ENCODE assay signal across 17 mouse cellular contexts in genomic region chr9:13248104-13248503, GRCm38 (mm10). TPM values are rescaled to one million over a fixed set of nuclear protein-coding genes. Genes with fewer than 3 reads are reported as not detected.
DNase-seq lines count a peak whose midpoint lies in the region; ATAC-seq and TF ChIP-seq lines count a peak whose summit lies in the region.
"Had no signal": no experiment of that assay in that cellular context is flagged by ENCODE, and none has a peak within 500 bp of the region (broad histone marks: within the 10 kb centered on the region; RNA-seq: fewer than 3 reads in every experiment).

No protein-coding gene starts in this region.

- peaks cover 16% of the 10 kb centered on the region for H3K36me3 ChIP-seq in erythroblast, embryonic 14.5 days (ENCODE audit: control insufficient read depth)
- no peaks in the 10 kb centered on the region for H3K36me3 ChIP-seq in liver, embryonic 11.5 days (ENCODE audit: control insufficient read depth, insufficient read depth, low read length)
- H3K36me3 ChIP-seq in stomach, embryonic 14.5 days (ENCODE audit: control insufficient read depth, insufficient read depth, low read length) = no peaks in the 10 kb centered on the region
- no peaks in the 10 kb centered on the region for H3K36me3 ChIP-seq in stomach, postnatal 0 days (ENCODE audit: control insufficient read depth, insufficient read depth, low read length)
- H3K36me3 ChIP-seq: forebrain, embryonic 15.5 days; heart, embryonic 10.5 days; intestine, embryonic 15.5 days; limb, embryonic 12.5 days had no signal

- TF ChIP-seq EP300 in stomach, postnatal 0 days (optimal IDR thresholded peaks at IDR 0.05) = no peak

- H3K4me1 ChIP-seq in erythroblast, embryonic 14.5 days (ENCODE audit: control insufficient read depth) = peaks cover 44% of the 10 kb centered on the region
- peaks cover 11% of the 10 kb centered on the region; the same call in 1 of the 2 replicates for H3K4me1 ChIP-seq in liver, embryonic 11.5 days (replicated peaks; ENCODE audit: control insufficient read depth, insufficient read depth, low read length)
- H3K4me1 ChIP-seq in stomach, embryonic 14.5 days (ENCODE audit: control insufficient read depth, insufficient read depth, low read length) = peaks cover 3% of the 10 kb centered on the region; the same call in 1 of the 2 replicates
- H3K4me1 ChIP-seq in stomach, postnatal 0 days (replicated peaks; ENCODE audit: control insufficient read depth, insufficient read depth) = no peaks in the 10 kb centered on the region
- H3K4me1 ChIP-seq: intestine, embryonic 15.5 days had no signal

- H3K4me2 ChIP-seq in liver, embryonic 11.5 days = peak overlapping the region; percentile 77
- H3K4me2 ChIP-seq in stomach, embryonic 14.5 days (replicated peaks; ENCODE audit: low read depth, low read length) = peak overlapping the region; percentile 69; the same call in 1 of the 2 replicates
- no peak overlapping the region for H3K4me2 ChIP-seq in stomach, postnatal 0 days (replicated peaks; ENCODE audit: low read depth)

- WGBS in liver, embryonic 11.5 days = 87% methylated on average over 4 of the region's 4 CpGs
- 94% methylated on average over 4 of the region's 4 CpGs for WGBS in stomach, embryonic 14.5 days
- WGBS in stomach, postnatal 0 days = 88% methylated on average over 4 of the region's 4 CpGs

- H3K4me3 ChIP-seq in erythroblast, embryonic 14.5 days (replicated peaks) = peak overlapping the region; percentile 69
- peak overlapping the region; percentile 74; the same call in 1 of the 2 replicates for H3K4me3 ChIP-seq in liver, embryonic 11.5 days (ENCODE audit: low read depth, low read length)
- H3K4me3 ChIP-seq in stomach, embryonic 14.5 days (ENCODE audit: low read depth, low read length) = no peak overlapping the region
- H3K4me3 ChIP-seq in stomach, postnatal 0 days (ENCODE audit: low read depth, low read length) = no peak overlapping the region

- no peak for ATAC-seq in erythroblast, adult 5-6 weeks (replicated peaks; ENCODE audit: low FRiP score, poor library complexity, severe bottlenecking)
- ATAC-seq in liver, embryonic 11.5 days (replicated peaks; ENCODE audit: low FRiP score) = no peak
- ATAC-seq in stomach, embryonic 14.5 days (ENCODE audit: insufficient number of reproducible peaks, insufficient read depth, low FRiP score, low read depth) = no peak
- ATAC-seq in stomach, postnatal 0 days (ENCODE audit: low FRiP score, low TSS enrichment) = no peak

- DNase-seq in liver, embryonic 11.5 days (ENCODE audit: low spot score) = no peak
- no peak for DNase-seq in liver
- no peak for DNase-seq in stomach, postnatal 0 days (ENCODE audit: low spot score)
- no peak for DNase-seq in cerebellum, adult 9-10 months
- no peak for DNase-seq in spleen, postnatal 36 days (ENCODE audit: low spot score in 2 of 2)
- DNase-seq: adrenal gland, postnatal 14 days; cerebellum, adult 2 months; kidney, postnatal 25 days; lung, adult 2 months; lung, postnatal 4 days had no signal

- H3K9me3 ChIP-seq in erythroblast, embryonic 14.5 days (ENCODE audit: control insufficient read depth, low read length) = no peaks in the 10 kb centered on the region
- H3K9me3 ChIP-seq in liver, embryonic 11.5 days (ENCODE audit: control insufficient read depth, low read length) = no peaks in the 10 kb centered on the region
- no peaks in the 10 kb centered on the region for H3K9me3 ChIP-seq in stomach, embryonic 14.5 days (ENCODE audit: control insufficient read depth, low read depth, low read length)
- no peaks in the 10 kb centered on the region for H3K9me3 ChIP-seq in stomach, postnatal 0 days (ENCODE audit: control insufficient read depth, low read length)
- H3K9me3 ChIP-seq: forebrain, embryonic 15.5 days; heart, embryonic 10.5 days; intestine, embryonic 15.5 days; limb, embryonic 12.5 days had no signal

- no peaks in the 10 kb centered on the region for H3K27me3 ChIP-seq in erythroblast, embryonic 14.5 days (ENCODE audit: control insufficient read depth)
- no peaks in the 10 kb centered on the region for H3K27me3 ChIP-seq in liver, embryonic 11.5 days (replicated peaks; ENCODE audit: control insufficient read depth, insufficient read depth, low read length)
- H3K27me3 ChIP-seq in stomach, embryonic 14.5 days (ENCODE audit: control insufficient read depth, insufficient read depth, low read length) = no peaks in the 10 kb centered on the region
- H3K27me3 ChIP-seq in stomach, postnatal 0 days (ENCODE audit: control insufficient read depth, insufficient read depth, low read length) = no peaks in the 10 kb centered on the region
- H3K27me3 ChIP-seq: forebrain, embryonic 15.5 days; intestine, embryonic 15.5 days; limb, embryonic 12.5 days had no signal

- TF ChIP-seq CTCF in stomach, postnatal 0 days (IDR thresholded peaks at IDR 0.05; ENCODE audit: low read depth) = no peak

- no peak overlapping the region for H3K27ac ChIP-seq in liver, embryonic 11.5 days (ENCODE audit: low read depth, low read length)
- no peak overlapping the region for H3K27ac ChIP-seq in stomach, embryonic 14.5 days (ENCODE audit: low read length)
- no peak overlapping the region for H3K27ac ChIP-seq in stomach, postnatal 0 days (replicated peaks)

- H3K9ac ChIP-seq in liver, embryonic 11.5 days (ENCODE audit: low read depth, low read length) = no peak overlapping the region
- no peak overlapping the region for H3K9ac ChIP-seq in stomach, embryonic 14.5 days (replicated peaks; ENCODE audit: low read depth, low read length)
- no peak overlapping the region for H3K9ac ChIP-seq in stomach, postnatal 0 days (ENCODE audit: low read length)
- H3K9ac ChIP-seq: limb, embryonic 12.5 days had no signal

RNA-seq across cellular contexts. Expression of gene Ccdc82, which starts 1.3 kb away (rescaled TPM):
- 0.21 and 0.23 TPM in 2 replicates for polyA plus RNA-seq in erythroblast, embryonic 14.5 days (2012)
- 27.7 and 28.4 TPM in 2 replicates for total RNA-seq in erythroblast, adult 5-6 weeks (2015; ENCODE audit: low replicate concordance)
- total RNA-seq in erythroblast, adult 5-6 weeks (2017; ENCODE audit: low replicate concordance) = 32.6 and 40.8 TPM in 2 replicates
- 15.1 and 15.5 TPM in 2 replicates for polyA plus RNA-seq in liver, embryonic 11.5 days (2014; fragmentation: Nextera tagmentation; extraction: Ambion mirVana)
- 12.3 and 14.0 TPM in 2 replicates for polyA plus RNA-seq in stomach, embryonic 14.5 days (2014; fragmentation: Nextera tagmentation; extraction: Ambion mirVana)
- polyA plus RNA-seq in stomach, postnatal 0 days (2015; fragmentation: Nextera tagmentation; extraction: Ambion mirVana) = 4.4 and 4.7 TPM in 2 replicates

RNA-seq across cellular contexts. Expression of gene Jrkl, which starts 2.5 kb away (rescaled TPM):
- not detected in 2 replicates for polyA plus RNA-seq in erythroblast, embryonic 14.5 days (2012)
- 5.2 and 8.6 TPM in 2 replicates for total RNA-seq in erythroblast, adult 5-6 weeks (2015; ENCODE audit: low replicate concordance)
- total RNA-seq in erythroblast, adult 5-6 weeks (2017; ENCODE audit: low replicate concordance) = 6.2 and 6.4 TPM in 2 replicates
- 3.0 and 3.3 TPM in 2 replicates for polyA plus RNA-seq in liver, embryonic 11.5 days (2014; fragmentation: Nextera tagmentation; extraction: Ambion mirVana)
- polyA plus RNA-seq in stomach, embryonic 14.5 days (2014; fragmentation: Nextera tagmentation; extraction: Ambion mirVana) = 10.5 and 10.6 TPM in 2 replicates
- 6.5 and 7.2 TPM in 2 replicates for polyA plus RNA-seq in stomach, postnatal 0 days (2015; fragmentation: Nextera tagmentation; extraction: Ambion mirVana)

RNA-seq across cellular contexts. Expression of gene Maml2, which starts 49.7 kb away (rescaled TPM):
- polyA plus RNA-seq in erythroblast, embryonic 14.5 days (2012) = 0.01 and 0.02 TPM in 2 replicates
- total RNA-seq in erythroblast, adult 5-6 weeks (2015; ENCODE audit: low replicate concordance) = 0.63 TPM in 1 of 2 replicates, not detected in the other
- total RNA-seq in erythroblast, adult 5-6 weeks (2017; ENCODE audit: low replicate concordance) = under 0.01 and 0.70 TPM in 2 replicates
- polyA plus RNA-seq in liver, embryonic 11.5 days (2014; fragmentation: Nextera tagmentation; extraction: Ambion mirVana) = 2.6 and 3.4 TPM in 2 replicates
- 12.2 and 12.7 TPM in 2 replicates for polyA plus RNA-seq in stomach, embryonic 14.5 days (2014; fragmentation: Nextera tagmentation; extraction: Ambion mirVana)
- polyA plus RNA-seq in stomach, postnatal 0 days (2015; fragmentation: Nextera tagmentation; extraction: Ambion mirVana) = 4.0 and 4.3 TPM in 2 replicates

Comparison
In these comparisons a context has a peak if more than half of its experiments do, and no peak if none do; other contexts are left out.
1. H3K4me3 ChIP-seq: peak in erythroblast, embryonic 14.5 days (single experiment) and liver, embryonic 11.5 days (single experiment); none in stomach, embryonic 14.5 days (single experiment) and stomach, postnatal 0 days (single experiment).